Mouse (Mus musculus) activated CD4-positive, CD25-positive, alpha-beta regulatory T cell, adult 9 weeks (primary cell): Measurements from ENCODE around the gene Camta2. TPM values are rescaled to one million over a fixed set of nuclear protein-coding genes. Genes with fewer than 3 reads are reported as not detected.

ENCODE experiments used
- polyA plus RNA-seq: library from polyadenylated mRNA; unstranded; fragments of 100-300 nt; shearing (Covaris generic); gene quantifications from one replicate; pipeline ENCODE4 v1.2.1, GENCODE M21; 2017

Gene Camta2
- polyA plus RNA-seq, result 57.4 TPM

GRCm38 (mm10) chr11:70687601-70688199, at the start of gene Camta2:
Camta2 (minus strand) TSS chr11:70688105.

GRCm38 (mm10) chr11:70699722-70700556, 12.0 kb upstream of the Camta2 start, which contains the start of the genes Inca1 and Kif1c:
Inca1 (minus strand) TSS chr11:70700155.
Kif1c (plus strand) TSS chr11:70700548.

GRCm38 (mm10) chr11:70668771-70669505, 19.0 kb downstream of the Camta2 start, which contains the start of gene Spag7:
Spag7 (minus strand) TSS chr11:70669416.

GRCm38 (mm10) chr11:70656964-70657363, 30.9 kb downstream of the Camta2 start, which contains the start of gene Eno3:
Eno3 (plus strand) TSS chr11:70657202.

GRCm38 (mm10) chr11:70654198-70654922, 33.5 kb downstream of the Camta2 start, which contains the start of gene Pfn1:
Pfn1 (minus strand) TSS chr11:70654644.

GRCm38 (mm10) chr11:70646691-70647650, 40.9 kb downstream of the Camta2 start, which contains the start of the genes Rnf167 and Slc25a11:
Rnf167 (plus strand) TSS chr11:70647235.
Slc25a11 (minus strand) TSS chr11:70647479.

GRCm38 (mm10) chr11:70638714-70639278, 49.1 kb downstream of the Camta2 start, which contains the start of gene Gp1ba:
Gp1ba (plus strand) TSS chr11:70639122.

Other genes with a start within 250 kb of the Camta2 start
- gene Med11, start 236.2 kb downstream of the Camta2 start, polyA plus RNA-seq, result 81.1 TPM
- not detected for gene Zmynd15, start 228.7 kb downstream of the Camta2 start, polyA plus RNA-seq
- 0.57 TPM for gene Cxcl16, start 228.1 kb downstream of the Camta2 start, polyA plus RNA-seq
- 4.0 TPM for gene Tm4sf5, start 182.9 kb downstream of the Camta2 start, polyA plus RNA-seq
- not detected for gene Vmo1, start 173.5 kb downstream of the Camta2 start, polyA plus RNA-seq
- not detected for gene Gltpd2, start 168.9 kb downstream of the Camta2 start, polyA plus RNA-seq
- 374 TPM for gene Psmb6, start 162.7 kb downstream of the Camta2 start, polyA plus RNA-seq
- not detected for gene Gm40193, start 155.2 kb downstream of the Camta2 start, polyA plus RNA-seq
- 2.5 TPM for gene Pld2, start 148.0 kb downstream of the Camta2 start, polyA plus RNA-seq
- gene Mink1, start 125.2 kb downstream of the Camta2 start, polyA plus RNA-seq, result 8.1 TPM
- not detected for gene 4930544D05Rik, start 72.3 kb downstream of the Camta2 start, polyA plus RNA-seq
- 1.1 TPM for gene Chrne, start 68.9 kb downstream of the Camta2 start, polyA plus RNA-seq
- gene Gp1ba, start 49.0 kb downstream of the Camta2 start, polyA plus RNA-seq, result 0.10 TPM
- gene Rnf167, start 40.9 kb downstream of the Camta2 start, polyA plus RNA-seq, result 396 TPM
- 170 TPM for gene Slc25a11, start 40.6 kb downstream of the Camta2 start, polyA plus RNA-seq
- 4,385 TPM for gene Pfn1, start 33.5 kb downstream of the Camta2 start, polyA plus RNA-seq
- gene Eno3, start 30.9 kb downstream of the Camta2 start, polyA plus RNA-seq, result 35.5 TPM
- gene Spag7, start 18.7 kb downstream of the Camta2 start, polyA plus RNA-seq, result 98.7 TPM
- gene Inca1, start 12.1 kb upstream of the Camta2 start, polyA plus RNA-seq, result 0.77 TPM
- 0.38 TPM for gene Kif1c, start 12.4 kb upstream of the Camta2 start, polyA plus RNA-seq
- 5.4 TPM for gene Zfp3, start 76.1 kb upstream of the Camta2 start, polyA plus RNA-seq
- gene Scimp, start 124.5 kb upstream of the Camta2 start, polyA plus RNA-seq, result 0.60 TPM
- gene Rabep1, start 156.7 kb upstream of the Camta2 start, polyA plus RNA-seq, result 12.2 TPM